Mouse (Mus musculus) MEL (cell line): ENCODE data around the gene Ppp2r5e. TPM values are rescaled to one million over a fixed set of nuclear protein-coding genes. Genes with fewer than 3 reads are reported as not detected.

Experiments used
- DNase-seq: peaks from one replicate; pipeline ENCODE4 v3.0.0; 2011; ENCODE audit warnings: low read depth, low spot score
- H3K27ac ChIP-seq: 2 replicates; pipeline ENCODE4 v1.5.1; 2012; ENCODE audit warnings: low read depth, mild to moderate bottlenecking, control low read depth, low read length, moderate library complexity; ENCODE audit not compliant: control insufficient read depth
- H3K27me3 ChIP-seq, 2 experiments: fragments of 150-350 bp in 1 of 2; sonication (generic) in 1 of 2; 2 replicates each; pipeline ENCODE4 v1.6.1; 2012; ENCODE audit warnings: low read length in 2 of 2, mild to moderate bottlenecking in 2 of 2, improper control_type of control experiment in 1 of 2, moderate library complexity in 1 of 2; ENCODE audit not compliant: insufficient read depth in 2 of 2, control insufficient read depth in 1 of 2
- H3K36me3 ChIP-seq, 2 experiments: 2 replicates each; pipeline ENCODE4 v1.6.1; 2012 to 2014; ENCODE audit warnings: low read length in 2 of 2, improper control_type of control experiment in 1 of 2, inconsistent platforms in 1 of 2, mild to moderate bottlenecking in 1 of 2; ENCODE audit not compliant: insufficient read depth in 2 of 2, control insufficient read depth in 1 of 2
- H3K4me1 ChIP-seq, 2 experiments: fragments of 150-350 bp in 1 of 2; sonication (generic) in 1 of 2; 2 replicates each; pipeline ENCODE4 v1.6.1; 2012; ENCODE audit warnings: low read length in 2 of 2, improper control_type of control experiment in 1 of 2, mild to moderate bottlenecking in 1 of 2; ENCODE audit not compliant: insufficient read depth in 2 of 2, control insufficient read depth in 1 of 2
- H3K4me3 ChIP-seq, 2 experiments: fragments of 150-350 bp in 1 of 2; sonication (generic) in 1 of 2; 2 replicates each; pipeline ENCODE4 v1.5.1; 2012; ENCODE audit warnings: low read depth in 2 of 2, low read length in 2 of 2, mild to moderate bottlenecking in 2 of 2, moderate library complexity in 2 of 2, control low read depth in 1 of 2, improper control_type of control experiment in 1 of 2; ENCODE audit not compliant: control insufficient read depth in 1 of 2, insufficient read depth in 1 of 2
- H3K79me2 ChIP-seq: 2 replicates; pipeline ENCODE4 v1.6.1; 2012; ENCODE audit warnings: mild to moderate bottlenecking, low read length, moderate library complexity; ENCODE audit not compliant: control insufficient read depth, poor library complexity, insufficient read depth
- H3K9ac ChIP-seq: 2 replicates; pipeline ENCODE4 v1.6.1; 2012; ENCODE audit warnings: low read depth, mild to moderate bottlenecking, control low read depth, low read length, moderate library complexity; ENCODE audit not compliant: control insufficient read depth, poor library complexity, severe bottlenecking
- H3K9me3 ChIP-seq: fragments of 150-350 bp; sonication (generic); replicated peaks from 2 replicates; pipeline ENCODE4 v1.6.1; 2012; ENCODE audit warnings: mild to moderate bottlenecking, low read length, improper control_type of control experiment, moderate library complexity; ENCODE audit not compliant: insufficient read depth
- BHLHE40 ChIP-seq: IDR thresholded peaks from 2 replicates; pipeline ENCODE4 v1.6.1; 2012; ENCODE audit warnings: low read depth, mild to moderate bottlenecking, inconsistent platforms, low read length, improper control_type of control experiment, borderline replicate concordance
- CHD2 ChIP-seq: IDR thresholded peaks from 2 replicates; pipeline ENCODE4 v1.6.1; 2011; ENCODE audit warnings: low read length, improper control_type of control experiment
- CTCF ChIP-seq, 3 experiments: IDR thresholded peaks in 2 of 3; conservative IDR thresholded peaks in 1 of 3; 2 replicates each; pipeline ENCODE4 v1.5.1; 2011 to 2012; ENCODE audit warnings: low read length in 3 of 3, low read depth in 2 of 3, mild to moderate bottlenecking in 2 of 3, improper control_type of control experiment in 1 of 3, inconsistent platforms in 1 of 3, mixed read lengths in 1 of 3, moderate library complexity in 1 of 3; ENCODE audit not compliant: control insufficient read depth in 1 of 3, insufficient read depth in 1 of 3, poor library complexity in 1 of 3, severe bottlenecking in 1 of 3
- EP300 ChIP-seq, 2 experiments: IDR thresholded peaks; 2 replicates each; pipeline ENCODE4 v1.6.1; 2011; ENCODE audit warnings: improper control_type of control experiment in 2 of 2, low read length in 2 of 2, low read depth in 1 of 2, mild to moderate bottlenecking in 1 of 2
- ETS1 ChIP-seq: IDR thresholded peaks from 2 replicates; pipeline ENCODE4 v1.6.1; 2012; ENCODE audit warnings: low read depth, mild to moderate bottlenecking, inconsistent platforms, low read length, improper control_type of control experiment, moderate library complexity
- MEF2A ChIP-seq: IDR thresholded peaks from 2 replicates; pipeline ENCODE4 v1.6.1; 2014; ENCODE audit warnings: low read depth, mild to moderate bottlenecking, inconsistent platforms, low read length, improper control_type of control experiment; ENCODE audit not compliant: poor library complexity, insufficient replicate concordance, severe bottlenecking; ENCODE audit errors: extremely low read depth
- MXI1 ChIP-seq: IDR thresholded peaks from 2 replicates; pipeline ENCODE4 v1.6.1; 2011; ENCODE audit warnings: mild to moderate bottlenecking, low read depth, low read length, improper control_type of control experiment
- MYC ChIP-seq: IDR thresholded peaks from 2 replicates; pipeline ENCODE4 v1.6.1; 2011; ENCODE audit warnings: low read depth, mild to moderate bottlenecking, low read length, improper control_type of control experiment, moderate library complexity
- NELFE ChIP-seq: IDR thresholded peaks from 2 replicates; pipeline ENCODE4 v1.6.1; 2011; ENCODE audit warnings: low read depth, low read length, improper control_type of control experiment
- POLR2A ChIP-seq, 2 experiments: IDR thresholded peaks; 2 replicates each; pipeline ENCODE4 v1.6.1; 2011 to 2012; ENCODE audit warnings: low read length in 2 of 2, mild to moderate bottlenecking in 2 of 2, control low read depth in 1 of 2, improper control_type of control experiment in 1 of 2, low read depth in 1 of 2, moderate library complexity in 1 of 2; ENCODE audit not compliant: control insufficient read depth in 1 of 2, insufficient read depth in 1 of 2, poor library complexity in 1 of 2
- RAD21 ChIP-seq: IDR thresholded peaks from 2 replicates; pipeline ENCODE4 v1.6.1; 2011; ENCODE audit warnings: mild to moderate bottlenecking, low read depth, low read length, improper control_type of control experiment
- SMC3 ChIP-seq: IDR thresholded peaks from 2 replicates; pipeline ENCODE4 v1.6.1; 2011; ENCODE audit warnings: low read depth, low read length, improper control_type of control experiment
- TBP ChIP-seq: IDR thresholded peaks from 2 replicates; pipeline ENCODE4 v1.8.0; 2011; ENCODE audit warnings: low read depth, low read length, improper control_type of control experiment
- USF2 ChIP-seq, 2 experiments: IDR thresholded peaks; 2 replicates each; pipeline ENCODE4 v1.6.1; 2011 to 2012; ENCODE audit warnings: improper control_type of control experiment in 2 of 2, low read length in 2 of 2, borderline replicate concordance in 1 of 2, inconsistent platforms in 1 of 2, low read depth in 1 of 2, mild to moderate bottlenecking in 1 of 2; ENCODE audit not compliant: insufficient read depth in 1 of 2
- ZC3H11A ChIP-seq: IDR thresholded peaks from 2 replicates; pipeline ENCODE4 v1.6.1; 2012; ENCODE audit warnings: low read depth, mild to moderate bottlenecking, inconsistent platforms, low read length, improper control_type of control experiment
- polyA plus RNA-seq, 2 experiments: library from polyadenylated mRNA; stranded (reverse) in 1 of 2; unstranded in 1 of 2; fragments of >175 nt in 1 of 2; fragments of >200 nt in 1 of 2; gene quantifications; 2 replicates each; pipeline versions ENCODE4 v1.2.1 to v1.2.4; 2012; ENCODE audit warnings: low replicate concordance in 2 of 2, low read depth in 1 of 2; ENCODE audit not compliant: insufficient read length in 2 of 2, insufficient read depth in 1 of 2, missing spikeins in 1 of 2
- total RNA-seq: library from RNA; depleted of rRNA; stranded (reverse); fragments of 300-350 nt; gene quantifications from 2 replicates; pipeline ENCODE4 v1.2.3, GENCODE M21; 2012

The Ppp2r5e gene
- total and polyA plus RNA-seq, 3 experiments: 9.0 to 200 (median 21.3) TPM

DNA sequence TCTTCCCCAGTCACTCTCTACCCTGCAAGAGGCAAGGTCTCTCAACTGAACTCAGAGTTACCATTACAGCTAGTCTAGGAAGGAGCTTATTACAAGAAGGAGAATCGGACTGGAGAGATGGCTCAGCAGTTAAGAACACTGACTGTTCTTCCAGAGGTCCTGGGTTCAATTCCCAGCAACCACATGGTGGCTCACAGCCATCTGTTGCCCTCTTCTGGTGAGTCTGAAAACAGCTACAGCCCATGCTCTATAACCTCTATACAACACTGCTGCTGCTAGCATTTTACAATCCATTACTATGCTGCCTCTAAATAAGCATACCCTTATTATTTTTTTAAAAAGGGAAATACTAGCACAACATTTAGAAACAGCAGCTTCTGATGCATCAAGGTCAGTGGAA is 49.7 kb upstream of the Ppp2r5e start:
- no peaks in the 10 kb centered on the region for H3K4me1 ChIP-seq
- H3K27me3 ChIP-seq: no peaks in the 10 kb centered on the region
- DNase-seq: peak; percentile 28
- no peaks in the 10 kb centered on the region for H3K9me3 ChIP-seq
- H3K4me3 ChIP-seq: no peak overlapping the region
- peak; percentile 34 for TF ChIP-seq RAD21
- peak; percentile 40; the same call in 1 of the 2 replicates for TF ChIP-seq MYC
- TF ChIP-seq POLR2A (IDR thresholded peaks at IDR 0.05; ENCODE audit: control insufficient read depth in 1 of 2, insufficient read depth in 1 of 2, low read depth in 1 of 2, low read length in 2 of 2, poor library complexity in 1 of 2): no peak
- TF ChIP-seq ETS1: no peak
- TF ChIP-seq MEF2A: no peak
- peak; percentile 29; the same call in 1 of the 2 replicates for TF ChIP-seq SMC3
- peak; percentile 27 to 45 (median 42); a peak in 5 of 6 replicates for TF ChIP-seq CTCF (IDR thresholded peaks at IDR 0.05 in 2 of 3, conservative IDR thresholded peaks at IDR 0.05 in 1 of 3; ENCODE audit: control insufficient read depth in 1 of 3, insufficient read depth in 1 of 3, low read depth in 2 of 3, low read length in 3 of 3, poor library complexity in 1 of 3, severe bottlenecking in 1 of 3)
- no peak for TF ChIP-seq MXI1
- no peak for TF ChIP-seq NELFE
- TF ChIP-seq CHD2: no peak
- TF ChIP-seq ZC3H11A: 0 out of 2 replicates have a peak, but pooled peaks have one; percentile 3
- TF ChIP-seq BHLHE40: no peak
- TF ChIP-seq TBP: no peak
- TF ChIP-seq EP300 (IDR thresholded peaks at IDR 0.05; ENCODE audit: low read depth in 1 of 2, low read length in 2 of 2): no peak
- TF ChIP-seq USF2 (IDR thresholded peaks at IDR 0.05; ENCODE audit: borderline replicate concordance in 1 of 2, insufficient read depth in 1 of 2, low read depth in 1 of 2, low read length in 2 of 2): no peak
- H3K9ac ChIP-seq: no peak overlapping the region
- H3K79me2 ChIP-seq: no peaks in the 10 kb centered on the region
- H3K36me3 ChIP-seq: peaks cover 0 to 2% of the 10 kb centered on the region in 2 experiments; a peak in 2 of 4 replicates
- H3K27ac ChIP-seq: no peak overlapping the region

DNA sequence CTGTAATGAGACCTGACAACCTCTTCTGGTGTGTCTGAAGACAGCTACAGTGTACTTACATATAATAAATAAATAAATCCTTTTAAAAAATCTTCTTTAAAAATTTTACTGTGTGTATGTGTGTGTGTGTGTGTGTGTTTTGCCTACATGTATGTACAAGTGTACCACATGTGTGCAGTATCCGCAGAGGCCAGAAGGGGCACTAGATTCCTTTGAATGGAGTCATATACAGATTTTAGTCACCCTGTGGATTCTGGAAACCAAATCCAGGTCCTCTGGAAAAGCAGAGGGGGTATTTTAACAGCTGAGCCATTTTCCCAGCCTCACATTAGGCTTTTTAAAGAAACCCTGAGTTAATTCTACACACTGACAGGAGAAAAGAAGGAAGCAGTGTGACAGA is 45.7 kb upstream of the Ppp2r5e start:
- Histone ChIP-seq H3K36me3 (peaks cover 0 to 8% of the 10 kb centered on the region in 2 experiments; a peak in 2 of 4 replicates), H3K27ac (no peak overlapping the region), H3K27me3 (no peaks in the 10 kb centered on the region), H3K4me1 (peaks cover 0 to 6% of the 10 kb centered on the region in 2 experiments; a peak in 2 of 4 replicates), H3K9me3 (no peaks in the 10 kb centered on the region), H3K79me2 (no peaks in the 10 kb centered on the region), H3K9ac (no peak overlapping the region), H3K4me3 (no peak overlapping the region)
- TF ChIP-seq CTCF (IDR thresholded peaks at IDR 0.05 in 2 of 3, conservative IDR thresholded peaks at IDR 0.05 in 1 of 3; ENCODE audit: control insufficient read depth in 1 of 3, insufficient read depth in 1 of 3, low read depth in 2 of 3, low read length in 3 of 3, poor library complexity in 1 of 3, severe bottlenecking in 1 of 3): peak in 2 of 3 experiments; percentile 4 to 35; a peak in 2 of 6 replicates
- TF ChIP-seq SMC3: no peak
- peak; percentile 41 for DNase-seq
